Mouse (Mus musculus) stomach, embryonic 14.5 days (tissue): ENCODE results near the gene Galnt18. TPM values are rescaled to one million over a fixed set of nuclear protein-coding genes. Genes with fewer than 3 reads are reported as not detected.

Experiments
- ATAC-seq: fragments of 200-750 bp; cut with Nextera tagmentation; 2 replicates; pipeline ENCODE4 v1.8.0; 2017; ENCODE audit warnings: low read depth, moderate TSS enrichment; ENCODE audit not compliant: insufficient number of reproducible peaks, insufficient read depth, low FRiP score
- H3K27ac ChIP-seq: fragments of 300-500 bp; sonication (generic); 2 replicates; pipeline ENCODE4 v1.5.1; 2014; ENCODE audit warnings: mild to moderate bottlenecking, low read length, moderate library complexity, mixed read lengths
- H3K27me3 ChIP-seq: fragments of 300-500 bp; sonication (generic); 2 replicates; pipeline ENCODE4 v1.6.1; 2014; ENCODE audit warnings: low read length, control low read depth, mixed read lengths; ENCODE audit not compliant: control insufficient read depth, insufficient read depth
- H3K36me3 ChIP-seq: fragments of 300-500 bp; sonication (generic); 2 replicates; pipeline ENCODE4 v1.6.1; 2014; ENCODE audit warnings: mild to moderate bottlenecking, control low read depth, low read length, moderate library complexity, mixed read lengths; ENCODE audit not compliant: control insufficient read depth, insufficient read depth
- H3K4me1 ChIP-seq: fragments of 300-500 bp; sonication (generic); 2 replicates; pipeline ENCODE4 v1.6.1; 2014; ENCODE audit warnings: low read length, control low read depth, mixed read lengths; ENCODE audit not compliant: control insufficient read depth, insufficient read depth
- H3K4me2 ChIP-seq: fragments of 300-500 bp; sonication (generic); replicated peaks from 2 replicates; pipeline ENCODE4 v1.6.1; 2014; ENCODE audit warnings: low read depth, low read length, control low read depth
- H3K4me3 ChIP-seq: fragments of 300-500 bp; sonication (generic); 2 replicates; pipeline ENCODE4 v1.5.1; 2014; ENCODE audit warnings: low read depth, low read length, control low read depth
- H3K9ac ChIP-seq: fragments of 300-500 bp; sonication (generic); replicated peaks from 2 replicates; pipeline ENCODE4 v1.6.1; 2014; ENCODE audit warnings: low read depth, mild to moderate bottlenecking, control low read depth, low read length, moderate library complexity, mixed read lengths
- H3K9me3 ChIP-seq: fragments of 300-500 bp; sonication (generic); 2 replicates; pipeline ENCODE4 v1.6.1; 2016; ENCODE audit warnings: low read depth, low read length, control low read depth; ENCODE audit not compliant: control insufficient read depth
- WGBS: fragments of 180-500 bp; shearing (Covaris S2); extraction: QIAGEN DNeasy Blood & Tissue Kit; methylation state at CpG from one replicate; pipeline ENCODE4 v1.1.7; 2014; 5-methylcytosine and 5-hydroxymethylcytosine counted together
- polyA plus RNA-seq: library from polyadenylated mRNA; unstranded; fragments of >200 nt; fragmentation: Nextera tagmentation; extraction: Ambion mirVana; gene quantifications from 2 replicates; pipeline ENCODE4 v1.2.1, GENCODE M21; 2014

Gene Galnt18
- polyA plus RNA-seq, 1 experiment from 2014 or later: 40.8 TPM

DNA sequence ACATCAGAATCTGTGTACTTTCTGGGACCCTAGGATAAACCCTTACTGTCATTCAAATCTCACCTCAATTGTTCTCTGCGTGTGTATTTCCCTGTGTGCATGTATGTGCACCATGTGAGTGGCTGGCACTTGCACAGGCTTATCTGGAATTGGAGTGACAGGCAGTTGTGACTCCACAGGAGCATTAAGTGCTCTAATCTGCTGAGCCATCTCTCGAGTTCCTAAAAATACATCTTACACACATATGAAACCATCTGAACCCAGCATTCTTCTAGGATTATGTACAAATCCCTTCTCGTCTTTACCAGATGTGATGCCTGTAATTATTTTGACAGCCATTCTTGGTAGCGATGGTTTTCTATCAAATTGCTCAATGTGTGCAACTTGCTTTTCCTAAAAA is 121.2 kb downstream of the Galnt18 start:
- Histone ChIP-seq H3K4me1 (peaks cover 3% of the 10 kb centered on the region; the same call in 1 of the 2 replicates), H3K9me3 (no peaks in the 10 kb centered on the region), H3K4me3 (no peak overlapping the region), H3K4me2 (no peak overlapping the region), H3K27ac (no peak overlapping the region), H3K27me3 (no peaks in the 10 kb centered on the region), H3K9ac (no peak overlapping the region), H3K36me3 (no peaks in the 10 kb centered on the region)
- no peak for ATAC-seq
- WGBS: 61% methylated on average over 4 of the region's 4 CpGs

DNA sequence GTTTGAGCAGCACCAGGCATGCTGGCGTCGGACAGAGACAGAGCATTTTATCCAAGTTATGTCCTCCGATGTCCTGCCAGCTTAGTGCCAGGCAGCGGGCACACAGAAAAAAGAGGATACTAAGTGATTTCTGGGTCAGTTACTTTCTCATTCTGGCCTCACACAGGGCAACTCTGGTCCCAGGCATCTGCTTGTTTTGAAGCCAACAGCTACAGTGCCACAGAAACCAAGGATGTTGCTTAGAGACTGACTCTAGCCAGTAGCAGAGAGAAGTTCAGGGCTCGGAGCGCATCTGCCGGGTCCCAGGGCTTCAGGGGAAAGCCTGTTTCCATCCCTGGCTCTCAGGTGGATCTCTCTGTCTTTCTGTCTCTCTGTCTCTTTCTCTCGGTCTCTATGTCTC is 124.8 kb downstream of the Galnt18 start:
- Histone ChIP-seq H3K4me3 (no peak overlapping the region), H3K27ac (no peak overlapping the region), H3K9ac (no peak overlapping the region), H3K9me3 (no peaks in the 10 kb centered on the region), H3K4me2 (no peak overlapping the region), H3K36me3 (no peaks in the 10 kb centered on the region), H3K4me1 (peaks cover 3% of the 10 kb centered on the region; the same call in 1 of the 2 replicates), H3K27me3 (no peaks in the 10 kb centered on the region)
- no peak for ATAC-seq
- WGBS: 91% methylated on average over 8 of the region's 8 CpGs

DNA sequence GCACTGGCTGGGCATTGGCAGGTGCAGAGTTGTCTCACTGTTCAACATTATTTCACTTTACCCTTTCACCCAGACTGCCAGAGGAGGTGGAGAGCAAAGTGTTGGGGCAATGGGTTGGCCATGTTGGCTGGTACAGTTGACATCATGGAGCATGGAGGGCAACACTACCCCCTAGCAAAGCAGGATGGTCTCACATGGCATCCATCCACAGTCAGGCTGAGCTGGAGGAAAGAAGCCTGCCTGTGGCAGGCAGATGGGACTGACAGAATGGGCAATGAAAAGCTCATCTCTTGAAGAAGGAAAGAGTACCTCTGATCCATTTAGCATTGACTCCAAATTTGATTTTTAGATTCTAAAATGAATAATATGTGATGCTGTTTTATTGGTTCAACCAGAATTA is 125.3 kb downstream of the Galnt18 start:
- Histone ChIP-seq H3K36me3 (no peaks in the 10 kb centered on the region), H3K27ac (no peak overlapping the region), H3K9me3 (no peaks in the 10 kb centered on the region), H3K27me3 (no peaks in the 10 kb centered on the region), H3K4me1 (peaks cover 3% of the 10 kb centered on the region; the same call in 1 of the 2 replicates), H3K9ac (no peak overlapping the region), H3K4me3 (no peak overlapping the region), H3K4me2 (no peak overlapping the region)
- no peak for ATAC-seq

- Histone ChIP-seq H3K36me3 (no peaks in the 10 kb centered on the region), H3K9ac (no peak overlapping the region), H3K27ac (no peak overlapping the region), H3K27me3 (no peaks in the 10 kb centered on the region), H3K4me2 (no peak overlapping the region), H3K9me3 (no peaks in the 10 kb centered on the region), H3K4me1 (no peaks in the 10 kb centered on the region), H3K4me3 (no peak overlapping the region)
- ATAC-seq: no peak
Observed at GRCm38 (mm10) chr7:111644362-111644761, 135.4 kb downstream of the Galnt18 start.

DNA sequence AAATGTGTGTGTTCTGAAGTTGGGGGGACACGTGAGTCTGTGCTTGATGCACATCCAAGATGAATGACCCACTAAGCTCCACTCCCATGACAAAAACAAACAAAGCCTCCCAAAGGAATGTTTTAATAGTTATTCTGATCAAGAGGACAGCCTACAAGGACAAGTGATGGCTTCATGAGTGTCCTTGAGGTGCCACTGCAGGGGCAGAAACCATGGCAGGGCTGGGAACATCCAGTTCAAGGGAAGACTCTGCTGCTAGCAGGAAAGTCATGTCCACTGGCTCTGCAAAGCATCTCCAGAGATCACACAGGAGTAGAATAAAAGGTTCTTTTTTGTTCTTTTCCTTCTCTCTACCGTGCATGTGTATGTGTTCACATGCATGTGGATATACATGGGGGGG is 140.9 kb downstream of the Galnt18 start:
- ATAC-seq: no peak
- H3K36me3 ChIP-seq: no peaks in the 10 kb centered on the region
- 57% methylated on average over 2 of the region's 2 CpGs for WGBS

DNA sequence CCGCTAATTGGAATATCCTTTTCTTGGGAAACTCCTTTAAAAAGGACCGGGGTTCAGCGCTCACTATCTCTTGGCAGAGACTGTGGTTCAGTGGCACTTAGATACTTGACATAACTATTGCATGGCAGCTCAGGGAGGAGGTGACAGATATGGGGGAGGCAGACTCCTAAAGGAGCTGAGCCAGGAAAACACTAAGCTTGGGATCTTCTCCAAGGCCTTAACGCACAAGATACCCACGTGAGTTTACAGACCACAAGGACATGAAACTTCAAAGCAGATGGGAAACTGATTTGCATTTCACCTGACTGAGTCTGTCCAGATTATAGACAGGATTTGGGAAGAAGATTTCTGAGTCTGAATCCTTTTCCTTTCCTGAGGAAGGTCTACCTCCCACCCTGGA is 141.3 kb downstream of the Galnt18 start:
- H3K4me3 ChIP-seq: no peak overlapping the region
- no peak overlapping the region for H3K4me2 ChIP-seq
- H3K27me3 ChIP-seq: no peaks in the 10 kb centered on the region
- H3K36me3 ChIP-seq: no peaks in the 10 kb centered on the region
- no peak overlapping the region for H3K27ac ChIP-seq
- ATAC-seq: no peak
- WGBS: 82% methylated on average over 5 of the region's 5 CpGs
- H3K9me3 ChIP-seq: no peaks in the 10 kb centered on the region
- no peaks in the 10 kb centered on the region for H3K4me1 ChIP-seq
- H3K9ac ChIP-seq: no peak overlapping the region

More for the DNA sequence above, 140.9 kb downstream of the Galnt18 start:
- H3K27ac ChIP-seq: no peak overlapping the region
- H3K4me3 ChIP-seq: no peak overlapping the region
- no peaks in the 10 kb centered on the region for H3K9me3 ChIP-seq
- no peak overlapping the region for H3K9ac ChIP-seq
- no peaks in the 10 kb centered on the region for H3K4me1 ChIP-seq
- H3K4me2 ChIP-seq: no peak overlapping the region
- no peaks in the 10 kb centered on the region for H3K27me3 ChIP-seq

DNA sequence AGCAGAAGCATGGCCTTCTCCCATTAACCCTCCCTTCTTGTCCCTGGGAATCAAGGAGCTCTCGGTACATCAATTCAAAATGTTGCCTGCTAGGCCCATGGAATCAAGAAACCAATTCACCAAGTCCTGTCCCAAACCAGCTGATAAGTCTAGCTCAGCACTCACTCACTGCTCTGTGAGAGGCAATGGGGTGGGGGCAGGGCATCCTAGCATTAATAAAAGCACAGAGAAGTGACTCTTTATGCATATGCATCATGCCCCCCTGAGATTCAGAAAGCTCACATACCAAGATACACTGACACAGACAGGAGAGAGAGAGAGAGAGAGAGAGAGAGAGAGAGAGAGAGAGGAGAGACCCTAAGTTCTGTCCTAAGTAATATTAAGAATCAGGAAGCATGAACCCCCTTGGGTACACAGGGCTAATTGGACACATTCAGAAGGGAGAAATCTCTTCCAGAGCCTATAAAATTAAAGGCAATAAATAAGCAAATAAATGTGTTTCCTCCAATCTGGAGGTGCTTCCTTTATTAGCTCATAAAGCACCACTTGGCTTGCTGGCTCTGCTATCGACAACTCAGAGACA is 141.8 kb downstream of the Galnt18 start:
- no peak overlapping the region for H3K9ac ChIP-seq
- no peaks in the 10 kb centered on the region for H3K27me3 ChIP-seq
- ATAC-seq: no peak
- no peak overlapping the region for H3K4me2 ChIP-seq
- H3K36me3 ChIP-seq: no peaks in the 10 kb centered on the region
- WGBS: 92% methylated on average over 2 of the region's 2 CpGs
- no peak overlapping the region for H3K27ac ChIP-seq
- no peaks in the 10 kb centered on the region for H3K9me3 ChIP-seq
- H3K4me3 ChIP-seq: no peak overlapping the region
- H3K4me1 ChIP-seq: no peaks in the 10 kb centered on the region

GRCm38 (mm10) chr7:111636503-111636902 is 143.3 kb downstream of the Galnt18 start:
- no peaks in the 10 kb centered on the region for H3K9me3 ChIP-seq
- no peak for ATAC-seq
- H3K27ac ChIP-seq: no peak overlapping the region
- no peaks in the 10 kb centered on the region for H3K27me3 ChIP-seq
- no peak overlapping the region for H3K4me3 ChIP-seq
- H3K9ac ChIP-seq: no peak overlapping the region
- WGBS: 86% methylated on average over 5 of the region's 5 CpGs
- no peaks in the 10 kb centered on the region for H3K4me1 ChIP-seq
- H3K4me2 ChIP-seq: no peak overlapping the region
- no peaks in the 10 kb centered on the region for H3K36me3 ChIP-seq

GRCm38 (mm10) chr7:111631265-111631664 is 148.5 kb downstream of the Galnt18 start:
- Histone ChIP-seq H3K4me1 (no peaks in the 10 kb centered on the region), H3K4me2 (no peak overlapping the region), H3K9ac (no peak overlapping the region), H3K9me3 (no peaks in the 10 kb centered on the region), H3K27ac (no peak overlapping the region), H3K36me3 (no peaks in the 10 kb centered on the region), H3K4me3 (no peak overlapping the region), H3K27me3 (no peaks in the 10 kb centered on the region)
- no peak for ATAC-seq
- WGBS: 63% methylated on average over 4 of the region's 4 CpGs
